ENCODE assay signal across 8 mouse cellular contexts in genomic region chr14:21985981-21986732, GRCm38 (mm10). TPM values are rescaled to one million over a fixed set of nuclear protein-coding genes. Genes with fewer than 3 reads are reported as not detected.
A peak's percentile ranks its signal among the peaks of the same experiment; 100 is the strongest.
DNase-seq lines count a peak whose midpoint lies in the region; TF ChIP-seq lines count a peak whose summit lies in the region.

No protein-coding gene starts in this region.

- WGBS in limb, embryonic 10.5 days = under 1% methylated on average over 62 of the region's 62 CpGs
- under 1% methylated on average over 62 of the region's 62 CpGs for WGBS in midbrain, embryonic 10.5 days
- under 1% methylated on average over 62 of the region's 62 CpGs for WGBS in small intestine, adult 2 months

- peaks cover 23% of the 10 kb centered on the region for H3K36me3 ChIP-seq in limb, embryonic 10.5 days
- peaks cover 20% of the 10 kb centered on the region for H3K36me3 ChIP-seq in midbrain, embryonic 10.5 days
- peaks cover 10% of the 10 kb centered on the region for H3K36me3 ChIP-seq in small intestine, adult 2 months (ENCODE audit: control insufficient read depth, insufficient read depth, low read length)

- peak; percentile 52 for TF ChIP-seq CTCF in small intestine, adult 2 months (IDR thresholded peaks at IDR 0.05; ENCODE audit: extremely low read depth, insufficient read length, insufficient replicate concordance, low read depth, low read length)

- peak overlapping the region; percentile 98 for H3K27ac ChIP-seq in limb, embryonic 10.5 days
- peak overlapping the region; percentile 98 for H3K27ac ChIP-seq in midbrain, embryonic 10.5 days (replicated peaks)
- H3K27ac ChIP-seq in small intestine, adult 2 months (ENCODE audit: insufficient read depth, low read depth, low read length) = peak overlapping the region; percentile 73

- DNase-seq in adrenal gland, adult 8-10 months = peak; percentile 79
- DNase-seq in embryo, embryonic 11 days = peak; percentile 88
- peak; percentile 99 for DNase-seq in heart, adult 11 months
- DNase-seq in kidney, adult 18-20 months = peak; percentile 87
- peak; percentile 89 for DNase-seq in limb, embryonic 10.5 days (ENCODE audit: low spot score)
- peak; percentile 86 for DNase-seq in midbrain, embryonic 10.5 days (ENCODE audit: low spot score)
- DNase-seq in c-Kit-positive CD71-positive TER-119-positive erythroid progenitor cells, embryonic 14.5 days (ENCODE audit: low spot score) = no peak

- peaks cover 87% of the 10 kb centered on the region for H3K4me1 ChIP-seq in limb, embryonic 10.5 days
- H3K4me1 ChIP-seq in midbrain, embryonic 10.5 days = peaks cover 69% of the 10 kb centered on the region
- peaks cover 14% of the 10 kb centered on the region for H3K4me1 ChIP-seq in small intestine, adult 2 months (ENCODE audit: control insufficient read depth, insufficient read depth, insufficient read length, low read length)

- H3K9me3 ChIP-seq in limb, embryonic 10.5 days (replicated peaks) = no peaks in the 10 kb centered on the region
- H3K9me3 ChIP-seq in midbrain, embryonic 10.5 days (replicated peaks) = no peaks in the 10 kb centered on the region

- peak overlapping the region; percentile 85 for H3K4me3 ChIP-seq in limb, embryonic 10.5 days
- peak overlapping the region; percentile 77 for H3K4me3 ChIP-seq in midbrain, embryonic 10.5 days
- peak overlapping the region; percentile 97 for H3K4me3 ChIP-seq in small intestine, adult 2 months (ENCODE audit: low read depth, low read length)

- no peak for TF ChIP-seq POLR2A in small intestine, adult 2 months (IDR thresholded peaks at IDR 0.05; ENCODE audit: low read depth, low read length)

- peaks cover 60% of the 10 kb centered on the region for H3K27me3 ChIP-seq in limb, embryonic 10.5 days (ENCODE audit: low read depth, poor library complexity, severe bottlenecking)
- H3K27me3 ChIP-seq in midbrain, embryonic 10.5 days (ENCODE audit: low read depth, poor library complexity, severe bottlenecking) = peaks cover 47% of the 10 kb centered on the region
- H3K27me3 ChIP-seq in small intestine, adult 2 months (ENCODE audit: control insufficient read depth, insufficient read depth, low read length) = peaks cover 8% of the 10 kb centered on the region; the same call in 1 of the 2 replicates

RNA-seq across cellular contexts. Expression of gene Zfp503, which starts 3.2 kb away (rescaled TPM):
- total RNA-seq in adrenal gland, adult 8-10 months (2022) = 10 to 100 TPM; 30.6 to 41.2 (median 34.7) TPM
- polyA plus RNA-seq in limb, embryonic 10.5 days (2016; fragmentation: Nextera tagmentation; extraction: Ambion mirVana) = 18.5 and 22.6 TPM in 2 replicates
- 11.2 and 13.0 TPM in 2 replicates for polyA plus RNA-seq in midbrain, embryonic 10.5 days (2016; fragmentation: Nextera tagmentation; extraction: Ambion mirVana)
- polyA plus RNA-seq in small intestine, adult 2 months (2012; rRNA removed) = 18.2 and 22.7 TPM in 2 replicates

RNA-seq across cellular contexts. Expression of gene Lrmda, which starts 33.4 kb away (rescaled TPM):
- total RNA-seq in adrenal gland, adult 8-10 months (2022) = 1 to 10 TPM; 3.4 to 8.5 (median 5.7) TPM
- polyA plus RNA-seq in limb, embryonic 10.5 days (2016; fragmentation: Nextera tagmentation; extraction: Ambion mirVana) = 0.48 and 0.51 TPM in 2 replicates
- polyA plus RNA-seq in midbrain, embryonic 10.5 days (2016; fragmentation: Nextera tagmentation; extraction: Ambion mirVana) = 0.38 TPM in 1 of 2 replicates, not detected in the other
- polyA plus RNA-seq in small intestine, adult 2 months (2012; rRNA removed) = 0.34 TPM in 1 of 2 replicates, not detected in the other
